Mouse (Mus musculus) adrenal gland, postnatal 4 days (tissue): ENCODE results near the gene Fam81b. TPM values are rescaled to one million over a fixed set of nuclear protein-coding genes. Genes with fewer than 3 reads are reported as not detected.

Source experiments
- DNase-seq, 2 experiments: peaks; one replicate each; pipeline ENCODE4 v3.0.0; 2021 to 2022; ENCODE audit warnings: low spot score in 2 of 2, mixed read lengths in 2 of 2
- microRNA-seq: library from miRNA; unstranded; fragments of <30 nt; microRNA quantifications from one replicate; pipeline ENCODE4 v1.2.0, GENCODE M21; 2021
- total RNA-seq, 2 experiments: library from RNA; stranded (reverse); gene quantifications; 2 replicates each; pipeline ENCODE4 v1.2.3; 2021

The Fam81b gene
- total RNA-seq, 2 experiments from 2014 or later, result not detected

GRCm38 (mm10) chr13:76194937-76195336, 109.9 kb downstream of the Fam81b start:
- DNase-seq, result no peak

- DNase-seq, result no peak
Observed at GRCm38 (mm10) chr13:76190273-76190672, 114.6 kb downstream of the Fam81b start.

- no peak for DNase-seq
Observed at GRCm38 (mm10) chr13:76189190-76189589, 115.7 kb downstream of the Fam81b start.

GRCm38 (mm10) chr13:76187651-76188050, 117.2 kb downstream of the Fam81b start:
- no peak for DNase-seq

- no peak for DNase-seq
Observed at GRCm38 (mm10) chr13:76178700-76179099, 126.2 kb downstream of the Fam81b start.

- DNase-seq, result no peak
Observed at GRCm38 (mm10) chr13:76174297-76174696, 130.6 kb downstream of the Fam81b start.

GRCm38 (mm10) chr13:76160587-76160986, 144.3 kb downstream of the Fam81b start:
- no peak for DNase-seq

- no peak for DNase-seq
Observed at GRCm38 (mm10) chr13:76157508-76157907, 147.4 kb downstream of the Fam81b start.

- DNase-seq, result peak in 1 of 2 experiments; percentile 20
Observed at GRCm38 (mm10) chr13:76157099-76157498, 147.8 kb downstream of the Fam81b start.

Small RNAs within 50 kb of the gene (microRNA-seq; reads per million reads assigned to microRNA genes)
- gene Gm24025, result not detected

Other genes starting within 250 kb of the Fam81b start
- gene Gpr150, start 248.1 kb downstream of the Fam81b start, total RNA-seq, result under 1 TPM; 0.23 to 0.36 TPM
- 10 to 100 TPM in 1 of 2 experiments, 1 to 10 TPM in 1; 9.1 to 11.6 TPM for gene Arsk, start 206.4 kb downstream of the Fam81b start, total RNA-seq
- 10 to 100 TPM; 24.8 to 25.7 TPM for gene Ttc37, start 206.3 kb downstream of the Fam81b start, total RNA-seq
- 1 to 10 TPM; 3.7 to 4.5 TPM for gene Mctp1, start 79.5 kb upstream of the Fam81b start, total RNA-seq